Mouse (Mus musculus) heart, postnatal 10 days (tissue): Measurements from ENCODE around the gene Olfr959. TPM values are rescaled to one million over a fixed set of nuclear protein-coding genes. Genes with fewer than 3 reads are reported as not detected.

Experiments
- total RNA-seq, 2 experiments: library from RNA; stranded (reverse); gene quantifications; 2 replicates each; pipeline ENCODE4 v1.2.3; 2021

Olfr959 gene
- total RNA-seq, 2 experiments from 2014 or later: not detected

Other genes starting within 250 kb of the Olfr959 start
- not detected for gene Olfr948, start 249.5 kb downstream of the Olfr959 start, total RNA-seq
- gene Olfr951, start 188.2 kb downstream of the Olfr959 start, total RNA-seq: not detected
- not detected for gene Olfr952, start 148.4 kb downstream of the Olfr959 start, total RNA-seq
- gene Olfr954, start 118.9 kb downstream of the Olfr959 start, total RNA-seq: not detected
- gene Olfr955, start 103.6 kb downstream of the Olfr959 start, total RNA-seq: not detected
- gene Olfr44, start 81.6 kb downstream of the Olfr959 start, total RNA-seq: not detected
- gene Olfr957, start 59.8 kb downstream of the Olfr959 start, total RNA-seq: not detected
- not detected for gene Olfr958, start 21.5 kb downstream of the Olfr959 start, total RNA-seq
- gene AW551984, start 28.8 kb upstream of the Olfr959 start, total RNA-seq: 1 to 10 TPM; 2.3 to 3.8 TPM
- gene Olfr148, start 35.1 kb upstream of the Olfr959 start, total RNA-seq: not detected
- gene Olfr960, start 45.8 kb upstream of the Olfr959 start, total RNA-seq: not detected
- not detected for gene Olfr961, start 69.5 kb upstream of the Olfr959 start, total RNA-seq
- not detected for gene Olfr963, start 91.6 kb upstream of the Olfr959 start, total RNA-seq
- gene Olfr149, start 131.5 kb upstream of the Olfr959 start, total RNA-seq: not detected
- gene Olfr965, start 135.8 kb upstream of the Olfr959 start, total RNA-seq: not detected
- gene Olfr150, start 155.4 kb upstream of the Olfr959 start, total RNA-seq: not detected
- gene Olfr967, start 170.7 kb upstream of the Olfr959 start, total RNA-seq: not detected
- gene Olfr968, start 207.7 kb upstream of the Olfr959 start, total RNA-seq: not detected
- gene Olfr969, start 215.4 kb upstream of the Olfr959 start, total RNA-seq: not detected
- not detected for gene Olfr970, start 233.3 kb upstream of the Olfr959 start, total RNA-seq